Mouse (Mus musculus) gastrocnemius, postnatal 25 days (tissue): ENCODE measurements around the gene Gnao1. TPM values are rescaled to one million over a fixed set of nuclear protein-coding genes. Genes with fewer than 3 reads are reported as not detected.

Experiments
- DNase-seq: peaks from one replicate; pipeline ENCODE4 v3.0.0; 2022
- total RNA-seq, 2 experiments: library from RNA; stranded (reverse); gene quantifications; 1 replicate in 1 of 2; 2 replicates in 1 of 2; pipeline ENCODE4 v1.2.3; 2021

Gnao1 gene
- total RNA-seq, 2 experiments from 2014 or later = 9.7 to 10.7 TPM

- no peak for DNase-seq
Observed at GRCm38 (mm10) chr8:93945781-93946180, 136.0 kb downstream of the Gnao1 start.

- DNase-seq = no peak
Observed at GRCm38 (mm10) chr8:93946397-93946796, 136.6 kb downstream of the Gnao1 start.

- DNase-seq = no peak
Observed at GRCm38 (mm10) chr8:93950133-93950532, 140.4 kb downstream of the Gnao1 start.

DNA sequence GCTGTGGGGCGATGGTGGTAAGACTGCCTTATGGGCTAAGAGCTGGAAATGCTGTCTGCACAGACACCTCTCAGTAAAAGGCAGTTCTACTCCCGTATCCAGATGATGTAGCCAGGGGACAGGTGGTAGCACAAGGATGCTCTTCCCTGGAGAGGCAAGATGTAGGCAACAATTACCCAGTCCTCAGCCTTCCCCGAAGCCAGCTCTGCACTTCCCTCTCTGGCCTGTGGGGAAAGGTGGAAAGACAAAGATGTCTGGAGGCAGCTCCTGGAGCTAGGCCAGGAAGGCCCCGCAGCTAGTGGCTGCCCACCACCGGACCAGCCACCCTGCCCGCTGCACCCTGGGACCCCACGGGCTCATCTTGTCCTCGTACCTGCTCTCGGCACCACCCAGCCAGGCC lies 142.7 kb downstream of the Gnao1 start:
- DNase-seq = no peak

DNA sequence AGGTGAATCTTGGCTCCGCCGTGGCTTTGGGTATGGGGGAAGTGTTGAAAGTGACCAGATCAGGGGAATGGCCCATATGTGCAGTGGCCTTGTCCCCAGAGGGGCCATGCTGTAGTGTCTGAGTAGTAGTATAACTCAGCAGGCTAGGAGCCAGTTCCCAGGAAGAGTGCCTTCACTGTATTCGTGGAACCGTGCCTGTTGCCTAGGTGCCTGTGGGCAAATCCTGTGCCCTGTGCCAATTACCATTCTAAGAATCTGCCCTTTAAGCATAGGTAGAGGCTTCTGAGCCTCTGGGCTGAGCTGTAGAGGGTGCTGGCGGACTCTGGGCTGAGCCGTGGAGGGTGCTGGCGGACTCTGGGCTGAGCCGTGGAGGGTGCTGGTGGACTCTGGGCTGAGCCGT lies 148.6 kb downstream of the Gnao1 start:
- no peak for DNase-seq

- no peak for DNase-seq
Observed at GRCm38 (mm10) chr8:93960909-93961308, 151.1 kb downstream of the Gnao1 start.

- no peak for DNase-seq
Observed at GRCm38 (mm10) chr8:93968293-93968692, 158.5 kb downstream of the Gnao1 start.

- DNase-seq = no peak
Observed at GRCm38 (mm10) chr8:93969626-93970340, 160.0 kb downstream of the Gnao1 start.

DNA sequence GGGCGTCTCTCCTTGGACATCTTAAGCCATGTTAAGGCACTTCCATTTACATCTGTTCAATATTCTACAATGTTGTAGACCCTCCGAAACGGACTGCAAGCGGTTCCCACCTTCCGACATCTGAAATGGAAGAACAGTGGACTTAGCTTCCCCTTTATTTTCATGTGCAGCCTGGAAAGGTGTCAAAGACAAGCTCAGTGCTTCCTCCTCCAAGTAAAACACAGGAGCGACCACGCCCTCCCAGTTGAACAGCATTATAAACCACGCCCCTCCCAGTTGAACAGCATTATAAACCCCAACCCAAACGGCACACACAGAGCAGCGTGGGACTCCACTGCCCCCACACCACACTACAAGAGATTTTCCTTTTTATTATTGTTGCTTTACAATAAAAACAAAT lies 161.7 kb downstream of the Gnao1 start:
- no peak for DNase-seq

DNA sequence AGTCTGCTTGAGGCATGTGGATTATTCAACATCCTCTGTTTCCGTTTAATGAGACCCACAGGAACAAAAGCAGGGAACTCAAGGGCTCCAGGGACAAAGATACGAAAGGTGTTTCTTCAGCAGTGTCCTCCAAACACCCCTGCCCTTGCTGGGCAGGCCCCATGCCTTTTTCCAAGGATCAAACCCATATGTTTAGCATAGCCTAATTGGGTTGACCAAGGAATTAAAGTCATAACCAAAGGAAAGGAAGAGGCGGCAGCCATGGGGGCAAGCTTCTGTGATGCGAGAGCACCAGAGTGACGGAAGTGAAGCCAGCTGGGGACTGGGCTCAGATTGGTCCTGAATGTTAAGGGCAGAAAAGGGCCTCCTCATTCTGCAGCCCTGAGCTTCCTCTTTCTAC lies 162.4 kb downstream of the Gnao1 start:
- no peak for DNase-seq

- DNase-seq = no peak
Observed at GRCm38 (mm10) chr8:93972971-93973734, 163.4 kb downstream of the Gnao1 start.

GRCm38 (mm10) chr8:93973831-93974375 lies 164.1 kb downstream of the Gnao1 start:
- DNase-seq = no peak

- no peak for DNase-seq
Observed at GRCm38 (mm10) chr8:93974602-93975186, 164.9 kb downstream of the Gnao1 start.

DNA sequence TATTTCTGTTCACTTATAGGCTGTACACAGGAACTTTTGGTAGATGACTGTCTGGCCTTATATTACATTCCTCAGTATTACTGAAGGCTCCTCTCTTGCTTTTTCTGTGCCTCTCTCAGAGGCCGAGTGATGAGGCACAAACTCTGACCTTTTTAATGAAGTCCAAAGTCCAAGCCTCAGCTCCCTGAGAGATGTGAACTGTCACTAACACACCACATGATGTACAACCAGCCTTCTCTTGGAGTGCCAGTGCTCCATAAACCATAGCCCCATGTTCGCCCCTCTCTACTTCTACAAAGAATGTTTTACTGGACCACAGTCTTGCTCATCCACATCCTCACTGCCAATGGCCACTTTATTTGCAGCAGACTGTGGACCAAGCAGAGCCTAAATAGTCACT lies 165.6 kb downstream of the Gnao1 start:
- DNase-seq = no peak

GRCm38 (mm10) chr8:93976446-93977211 lies 166.9 kb downstream of the Gnao1 start:
- DNase-seq = no peak

DNA sequence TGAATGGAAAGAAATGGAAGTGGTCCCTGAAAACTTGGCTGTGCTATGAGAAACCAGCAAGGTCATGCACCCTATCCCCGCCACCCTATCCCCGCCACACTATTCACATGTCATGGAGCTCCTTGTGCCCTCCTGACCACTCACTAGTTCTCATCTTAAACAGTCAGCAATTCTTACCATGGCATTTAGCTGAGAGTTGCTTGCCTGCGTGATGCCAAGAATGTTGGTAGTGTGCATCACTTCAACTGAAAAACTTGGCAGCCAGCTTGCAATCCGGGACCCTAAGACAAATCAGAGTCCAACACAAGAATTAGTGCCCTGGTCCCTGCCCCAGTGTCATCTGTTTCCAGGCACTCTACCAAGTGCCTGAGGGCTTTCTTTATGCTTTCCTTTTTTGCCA lies 170.4 kb downstream of the Gnao1 start:
- no peak for DNase-seq

DNA sequence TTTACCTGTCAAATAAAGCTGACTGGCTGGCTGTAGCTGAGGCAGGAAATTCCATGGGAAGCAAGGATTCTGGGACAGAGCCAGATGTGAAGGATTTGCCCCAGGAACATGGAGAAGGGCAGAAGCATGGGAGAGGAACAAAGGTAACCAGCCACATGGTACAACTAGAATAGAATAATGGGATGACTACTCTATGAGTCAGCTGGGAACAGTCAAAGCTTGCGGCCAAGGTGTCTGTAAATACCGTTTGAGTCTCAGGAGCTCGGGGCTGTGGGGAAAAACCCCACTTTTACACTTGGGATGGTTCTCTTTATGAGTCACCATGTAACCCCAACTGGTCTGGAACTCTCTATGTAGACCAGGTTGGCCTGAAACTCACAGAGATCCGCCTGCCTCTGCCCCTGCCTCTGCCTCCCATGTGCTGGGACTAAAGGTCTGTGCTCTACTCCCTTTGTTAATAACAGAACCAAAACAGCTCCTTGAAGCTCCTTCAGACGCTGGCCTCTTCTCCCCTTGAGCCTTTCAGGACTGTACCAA lies 172.0 kb downstream of the Gnao1 start:
- DNase-seq = no peak

DNA sequence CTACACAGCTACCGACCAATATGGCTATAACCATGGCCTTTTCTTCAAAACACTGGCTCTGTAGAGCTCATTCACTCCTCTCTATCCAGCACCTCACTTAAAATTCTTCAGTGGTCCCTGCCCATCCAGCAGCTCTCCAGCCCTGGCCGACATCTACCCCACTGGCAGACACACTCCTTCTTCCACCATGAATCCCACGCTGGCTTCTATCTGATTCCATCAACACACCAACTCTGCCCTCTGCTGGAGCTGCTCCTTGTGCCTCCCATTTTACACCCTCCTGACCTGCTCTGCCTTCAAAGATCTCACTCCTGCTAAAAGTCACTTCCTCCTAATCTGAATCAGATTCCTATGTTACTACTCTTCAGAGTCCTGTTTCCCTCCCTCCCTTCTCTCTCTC lies 174.1 kb downstream of the Gnao1 start:
- no peak for DNase-seq

DNA sequence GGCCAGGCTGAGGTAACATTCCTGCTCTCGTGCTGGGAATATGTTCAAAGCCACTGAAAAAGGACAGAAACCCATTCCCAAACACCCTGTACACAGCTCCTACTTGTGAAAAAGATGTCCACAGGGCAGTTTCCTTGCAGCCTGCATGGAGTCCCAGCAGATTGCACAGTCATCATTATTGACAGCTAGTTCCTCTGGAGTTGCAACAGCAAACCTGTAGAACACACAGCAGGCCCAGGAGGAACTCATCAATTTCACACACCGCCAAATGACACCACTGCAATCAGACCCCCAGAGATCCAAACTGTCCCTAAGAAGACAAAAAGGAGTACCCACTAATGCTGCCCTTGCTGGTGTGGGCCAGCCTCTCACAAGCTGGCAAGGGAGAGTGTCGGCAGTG lies 175.0 kb downstream of the Gnao1 start:
- DNase-seq = no peak

GRCm38 (mm10) chr8:93989739-93990138 lies 180.0 kb downstream of the Gnao1 start:
- no peak for DNase-seq

- no peak for DNase-seq
Observed at GRCm38 (mm10) chr8:93998961-93999360, 189.2 kb downstream of the Gnao1 start.

- no peak for DNase-seq
Observed at GRCm38 (mm10) chr8:94004139-94004538, 194.4 kb downstream of the Gnao1 start.
